In genomic region chr3:108562133-108562730, GRCm38 (mm10) we compare ENCODE assay signal across 8 mouse cellular contexts. TPM values are rescaled to one million over a fixed set of nuclear protein-coding genes. Genes with fewer than 3 reads are reported as not detected.
DNase-seq lines count a peak whose midpoint lies in the region; ATAC-seq and TF ChIP-seq lines count a peak whose summit lies in the region.

Gene Tmem167b (minus strand): TSS chr3:108562466.

- peak; percentile 84 for TF ChIP-seq POLR2A in heart, adult 2 months (IDR thresholded peaks at IDR 0.05; ENCODE audit: insufficient read depth, low read depth, low read length)

- peak within 1 kb of the TSS; percentile 89 for H3K9ac ChIP-seq in embryonic facial prominence, embryonic 14.5 days (ENCODE audit: low read depth, low read length)
- H3K9ac ChIP-seq in heart, adult 2 months (ENCODE audit: low read depth, low read length) = peak within 1 kb of the TSS; percentile 99
- peak within 1 kb of the TSS; percentile 79 for H3K9ac ChIP-seq in limb, embryonic 13.5 days
- H3K9ac ChIP-seq in midbrain, embryonic 16.5 days (ENCODE audit: low read depth, low read length) = peak within 1 kb of the TSS; percentile 88

- peaks cover 30% of the 10 kb centered on the region for H3K36me3 ChIP-seq in embryonic facial prominence, embryonic 14.5 days (ENCODE audit: control insufficient read depth, insufficient read depth, low read length)
- H3K36me3 ChIP-seq in heart, adult 2 months (ENCODE audit: control insufficient read depth, insufficient read depth, low read length) = peaks cover 3% of the 10 kb centered on the region
- peaks cover 28% of the 10 kb centered on the region for H3K36me3 ChIP-seq in limb, embryonic 13.5 days
- H3K36me3 ChIP-seq in midbrain, embryonic 16.5 days (ENCODE audit: control insufficient read depth, insufficient read depth, low read length) = peaks cover 19% of the 10 kb centered on the region

- intact Hi-C loops in heart, adult 2 months (cut with DNase I) = loop anchor here (1.0 to 10.0 kb wide), 6 partner anchors 29 to 353 kb away; partner anchors contain the start of genes Atxn7l2, Prpf38b, Sars and Wdr47

- peak; percentile 98 for ATAC-seq in embryonic facial prominence, embryonic 14.5 days (ENCODE audit: low read depth)
- ATAC-seq in limb, embryonic 13.5 days (ENCODE audit: low FRiP score, low read depth) = peak; percentile 96
- peak; percentile 98 for ATAC-seq in midbrain, embryonic 16.5 days

- peak within 1 kb of the TSS; percentile 87 for H3K27ac ChIP-seq in embryonic facial prominence, embryonic 14.5 days (replicated peaks; ENCODE audit: low read depth, low read length)
- peak within 1 kb of the TSS; percentile 99 for H3K27ac ChIP-seq in heart, adult 2 months
- H3K27ac ChIP-seq in limb, embryonic 13.5 days = peak within 1 kb of the TSS; percentile 85
- peak within 1 kb of the TSS; percentile 95 for H3K27ac ChIP-seq in midbrain, embryonic 16.5 days (ENCODE audit: low read length)

- WGBS in embryonic facial prominence, embryonic 14.5 days = under 1% methylated on average over 39 of the region's 45 CpGs
- WGBS in heart, adult 2 months = under 1% methylated on average over 44 of the region's 45 CpGs
- under 1% methylated on average over 41 of the region's 45 CpGs for WGBS in limb, embryonic 13.5 days
- under 1% methylated on average over 45 of the region's 45 CpGs for WGBS in midbrain, embryonic 16.5 days

- H3K4me2 ChIP-seq in embryonic facial prominence, embryonic 14.5 days (ENCODE audit: low read depth, low read length) = peak within 1 kb of the TSS; percentile 66
- peak within 1 kb of the TSS; percentile 87 for H3K4me2 ChIP-seq in limb, embryonic 13.5 days (replicated peaks)
- peak within 1 kb of the TSS; percentile 89 for H3K4me2 ChIP-seq in midbrain, embryonic 16.5 days (ENCODE audit: low read length)

- no peaks in the 10 kb centered on the region; the same call in 1 of the 2 replicates for H3K79me2 ChIP-seq in heart, adult 2 months (replicated peaks; ENCODE audit: control insufficient read depth, insufficient read depth, low read length)

- TF ChIP-seq EP300 in heart, adult 2 months (IDR thresholded peaks at IDR 0.05; ENCODE audit: insufficient read depth, low read depth, low read length) = peak; percentile 97

- H3K4me1 ChIP-seq in embryonic facial prominence, embryonic 14.5 days (ENCODE audit: control insufficient read depth, insufficient read depth, low read length) = peaks cover 4% of the 10 kb centered on the region; the same call in 1 of the 2 replicates
- peaks cover 3% of the 10 kb centered on the region for H3K4me1 ChIP-seq in heart, adult 2 months (ENCODE audit: control insufficient read depth, insufficient read depth, low read length)
- H3K4me1 ChIP-seq in limb, embryonic 13.5 days = peaks cover 20% of the 10 kb centered on the region
- peaks cover 14% of the 10 kb centered on the region for H3K4me1 ChIP-seq in midbrain, embryonic 16.5 days (ENCODE audit: control insufficient read depth, insufficient read depth, low read length)

- no peaks in the 10 kb centered on the region for H3K27me3 ChIP-seq in embryonic facial prominence, embryonic 14.5 days (replicated peaks; ENCODE audit: control insufficient read depth, insufficient read depth, low read length)
- H3K27me3 ChIP-seq in heart, adult 2 months (ENCODE audit: control insufficient read depth, insufficient read depth, low read length) = no peaks in the 10 kb centered on the region
- H3K27me3 ChIP-seq in limb, embryonic 13.5 days = no peaks in the 10 kb centered on the region
- H3K27me3 ChIP-seq in midbrain, embryonic 16.5 days (ENCODE audit: control insufficient read depth, insufficient read depth, low read depth, low read length) = no peaks in the 10 kb centered on the region

- H3K9me3 ChIP-seq in embryonic facial prominence, embryonic 14.5 days (ENCODE audit: control insufficient read depth, low read length) = no peaks in the 10 kb centered on the region
- no peaks in the 10 kb centered on the region for H3K9me3 ChIP-seq in limb, embryonic 13.5 days
- H3K9me3 ChIP-seq in midbrain, embryonic 16.5 days (replicated peaks; ENCODE audit: control insufficient read depth, low read length, poor library complexity, severe bottlenecking) = no peaks in the 10 kb centered on the region

- peak within 1 kb of the TSS; percentile 78 for H3K4me3 ChIP-seq in embryonic facial prominence, embryonic 14.5 days (ENCODE audit: low read depth, low read length)
- H3K4me3 ChIP-seq in heart, adult 2 months = peak within 1 kb of the TSS; percentile 97
- peak within 1 kb of the TSS; percentile 64 for H3K4me3 ChIP-seq in limb, embryonic 13.5 days
- peak within 1 kb of the TSS; percentile 88 for H3K4me3 ChIP-seq in midbrain, embryonic 16.5 days (ENCODE audit: low read depth, low read length)

- 0 out of 2 replicates have a peak, but pooled peaks have one; percentile 7 for TF ChIP-seq CTCF in heart, adult 2 months (IDR thresholded peaks at IDR 0.05)

- DNase-seq in 3T3-L1 (ENCODE audit: low read depth, low spot score) = peak; percentile 100
- peak; percentile 75 to 90 for DNase-seq in adrenal gland, postnatal 4 days (ENCODE audit: low spot score in 2 of 2)
- DNase-seq in embryonic facial prominence, embryonic 14.5 days (ENCODE audit: low spot score) = peak; percentile 100
- DNase-seq in heart, adult 2 months = peak; percentile 97 to 98
- DNase-seq in kidney, adult 8-10 months = peak; percentile 98
- peak; percentile 97 for DNase-seq in spleen, postnatal 10 days (ENCODE audit: low spot score in 2 of 2)

RNA-seq across cellular contexts. Expression of gene Tmem167b, which starts in this region (rescaled TPM):
- total RNA-seq in adrenal gland, postnatal 4 days (2021) = 10 to 100 TPM; 50.9 to 51.0 TPM
- 46.3 and 46.8 TPM in 2 replicates for polyA plus RNA-seq in embryonic facial prominence, embryonic 14.5 days (2014; fragmentation: Nextera tagmentation; extraction: Ambion mirVana)
- total RNA-seq in heart, adult 2 months (2021) = 10 to 100 TPM; 25.5 to 28.4 TPM
- polyA plus RNA-seq in heart, adult 2 months (2012; rRNA removed) = 6.3 and 8.3 TPM in 2 replicates
- 46.4 and 47.8 TPM in 2 replicates for polyA plus RNA-seq in limb, embryonic 13.5 days (2015; fragmentation: Nextera tagmentation; extraction: Ambion mirVana)
- 55.8 and 60.3 TPM in 2 replicates for polyA plus RNA-seq in midbrain, embryonic 16.5 days (2015; fragmentation: Nextera tagmentation; extraction: Ambion mirVana)

Comparison
In these comparisons a context has a peak if more than half of its experiments do, and no peak if none do; other contexts are left out.
1. Peak in every context shown above with its lines: DNase-seq, ATAC-seq, H3K4me3 ChIP-seq and H3K27ac ChIP-seq.